Mouse (Mus musculus) myocyte (in vitro differentiated cells): ENCODE measurements at regions not wholly inside any gene's neighbourhood (a gene's known extent, or its start where the extent isn't known, plus 50 kb on each side); places are given as distances from the start of the nearest gene placed in this dataset.

Experiments used
- CEBPB ChIP-seq: IDR thresholded peaks from 2 replicates; pipeline ENCODE4 v1.6.1; 2011; ENCODE audit warnings: mild to moderate bottlenecking, moderate library complexity; ENCODE audit not compliant: poor library complexity, insufficient read depth, severe bottlenecking
- E2F4 ChIP-seq: IDR thresholded peaks from one replicate; pipeline ENCODE4 v1.6.1; 2011; ENCODE audit warnings: mild to moderate bottlenecking, control low read depth, moderate library complexity; ENCODE audit not compliant: insufficient read depth
- MAX ChIP-seq: IDR thresholded peaks from one replicate; pipeline ENCODE4 v1.6.1; 2011; ENCODE audit warnings: low read depth, mild to moderate bottlenecking, control low read depth
- MYOD1 ChIP-seq, 3 experiments: IDR thresholded peaks; one replicate each; pipeline ENCODE4 v1.6.1; 2011; ENCODE audit warnings: control low read depth in 2 of 3, low read depth in 2 of 3, mild to moderate bottlenecking in 2 of 3, moderate library complexity in 1 of 3; ENCODE audit not compliant: insufficient read length in 2 of 3, control insufficient read depth in 1 of 3
- MYOG ChIP-seq, 3 experiments: IDR thresholded peaks; one replicate each; pipeline ENCODE4 v1.6.1; 2011; ENCODE audit warnings: control low read depth in 2 of 3, low read depth in 2 of 3, mild to moderate bottlenecking in 2 of 3; ENCODE audit not compliant: insufficient read length in 2 of 3, control insufficient read depth in 1 of 3, insufficient read depth in 1 of 3
- POLR2A ChIP-seq: IDR thresholded peaks from one replicate; pipeline ENCODE4 v1.6.1; 2011; ENCODE audit warnings: low read depth, mild to moderate bottlenecking, control low read depth, moderate library complexity; ENCODE audit not compliant: insufficient read length
- POLR2AphosphoS2 ChIP-seq: IDR thresholded peaks from one replicate; pipeline ENCODE4 v1.6.1; 2011; ENCODE audit warnings: low read depth, control low read depth; ENCODE audit not compliant: insufficient read length
- REST ChIP-seq: IDR thresholded peaks from one replicate; pipeline ENCODE4 v1.6.1; 2011; ENCODE audit warnings: mild to moderate bottlenecking, control low read depth, moderate library complexity; ENCODE audit not compliant: insufficient read depth, insufficient read length
- SRF ChIP-seq: IDR thresholded peaks from one replicate; pipeline ENCODE4 v1.6.1; 2011; ENCODE audit warnings: low read depth; ENCODE audit not compliant: control insufficient read depth, insufficient read length
- TCF12 ChIP-seq: IDR thresholded peaks from one replicate; pipeline ENCODE4 v1.6.1; 2011; ENCODE audit warnings: mild to moderate bottlenecking, control low read depth; ENCODE audit not compliant: poor library complexity, insufficient read depth, severe bottlenecking
- TCF3 ChIP-seq: IDR thresholded peaks from one replicate; pipeline ENCODE4 v1.6.1; 2011; ENCODE audit warnings: low read depth, control low read depth; ENCODE audit not compliant: insufficient read length
- USF1 ChIP-seq: IDR thresholded peaks from one replicate; pipeline ENCODE4 v1.6.1; 2011; ENCODE audit warnings: low read depth, mild to moderate bottlenecking, control low read depth, moderate library complexity

- TF ChIP-seq POLR2A (no peak), MYOG (IDR thresholded peaks at IDR 0.05; ENCODE audit: control insufficient read depth in 1 of 3, insufficient read depth in 1 of 3, insufficient read length in 2 of 3, low read depth in 2 of 3) (no peak), MYOD1 (IDR thresholded peaks at IDR 0.05; ENCODE audit: control insufficient read depth in 1 of 3, insufficient read length in 2 of 3, low read depth in 2 of 3) (no peak), E2F4 (no peak), USF1 (no peak), MAX (no peak), POLR2AphosphoS2 (no peak), CEBPB (no peak), TCF12 (no peak), TCF3 (no peak), SRF (no peak), REST (no peak)
Measured at GRCm38 (mm10) chr10:27891778-27892512, 182.7 kb upstream of the Ptprk start.
